Mouse (Mus musculus) spleen, postnatal 4 days (tissue): ENCODE data around the gene Fsip1.
"Not testable (repeated sequence)": the region's sequence is repeated elsewhere in the genome, so short reads cannot be mapped to it uniquely, and the experiment has no call there.

ENCODE experiments used
- DNase-seq, 2 experiments: peaks; one replicate each; pipeline ENCODE4 v3.0.0; 2022; ENCODE audit warnings: low spot score in 2 of 2

The Fsip1 gene

DNA sequence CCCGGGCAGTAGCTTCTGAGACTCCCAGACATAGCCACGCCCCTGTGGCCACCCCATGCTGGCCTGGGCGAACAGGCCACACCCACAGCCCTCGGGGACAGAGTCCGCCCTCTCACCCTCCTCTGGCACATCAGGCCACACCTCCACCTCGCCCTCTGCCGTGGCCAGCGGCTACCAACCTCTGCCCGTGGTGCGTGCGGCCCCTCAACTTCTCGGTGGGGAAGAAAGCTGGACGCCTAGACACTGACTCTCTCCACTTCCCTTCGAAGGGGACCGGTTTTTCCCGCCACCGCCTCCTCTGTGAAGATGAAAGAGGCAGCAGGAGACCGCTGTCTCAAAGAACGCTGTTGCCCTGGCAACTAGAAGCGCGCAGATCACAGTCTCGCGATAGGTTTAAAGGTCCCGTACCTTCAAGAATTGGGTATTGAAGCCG is at the start of gene Fsip1:
Gene Fsip1 (minus strand): TSS at position 346 of the 433 bp plus-strand sequence.
- peak; percentile 70 to 75 for DNase-seq

DNA sequence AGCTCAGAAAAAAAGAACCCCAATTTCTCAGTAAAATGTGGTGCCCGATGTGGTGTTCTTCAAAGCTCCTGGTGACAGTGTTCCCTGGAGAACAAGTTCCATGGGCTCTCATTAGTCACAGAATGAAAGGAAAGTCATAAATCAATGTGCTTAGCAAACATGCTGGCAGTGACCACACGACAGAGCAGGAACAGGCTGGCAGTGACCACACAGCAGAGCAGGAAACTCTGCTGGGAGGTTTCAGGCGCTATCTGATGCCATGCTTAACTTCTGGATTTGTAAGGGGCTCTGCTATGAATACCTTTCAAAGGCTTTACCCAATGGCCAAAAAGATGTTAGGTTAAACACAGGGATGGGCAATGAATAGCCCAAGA is 49.7 kb upstream of the Fsip1 start:
- DNase-seq, result no peak

DNA sequence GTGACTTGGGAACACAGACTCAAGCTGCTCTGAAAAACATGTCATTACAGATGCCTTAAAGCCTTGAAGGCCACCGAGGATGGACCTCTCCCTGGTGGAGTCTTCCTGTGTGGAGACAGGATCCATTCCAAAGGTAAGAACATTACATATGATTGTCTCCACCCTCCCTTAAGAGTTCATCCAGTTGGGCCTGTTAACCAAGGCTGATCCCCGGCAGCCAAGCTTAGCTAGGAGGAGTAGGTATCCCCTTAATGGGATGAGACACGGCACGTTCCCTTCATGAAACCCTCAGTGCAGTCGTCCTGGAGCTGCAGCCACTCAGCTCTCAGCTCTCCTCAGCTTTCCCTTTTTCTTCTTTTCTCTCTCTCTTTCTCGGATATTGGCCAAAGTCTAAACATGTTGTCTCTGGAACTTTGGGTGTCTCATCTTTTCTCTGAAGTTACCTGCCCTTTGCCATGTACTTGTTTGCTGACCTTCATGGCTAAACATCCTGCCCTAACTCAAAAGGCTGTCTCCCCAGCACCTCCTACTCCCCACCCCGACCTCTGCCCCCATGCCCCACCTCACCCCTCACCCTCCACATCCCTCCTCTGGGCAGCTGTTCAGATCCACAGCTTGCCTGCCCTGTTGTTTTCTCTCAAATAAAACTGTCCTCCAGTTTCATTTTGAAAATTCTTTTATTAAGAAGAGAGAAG is 49.2 kb upstream of the Fsip1 start:
- DNase-seq, result no peak

DNA sequence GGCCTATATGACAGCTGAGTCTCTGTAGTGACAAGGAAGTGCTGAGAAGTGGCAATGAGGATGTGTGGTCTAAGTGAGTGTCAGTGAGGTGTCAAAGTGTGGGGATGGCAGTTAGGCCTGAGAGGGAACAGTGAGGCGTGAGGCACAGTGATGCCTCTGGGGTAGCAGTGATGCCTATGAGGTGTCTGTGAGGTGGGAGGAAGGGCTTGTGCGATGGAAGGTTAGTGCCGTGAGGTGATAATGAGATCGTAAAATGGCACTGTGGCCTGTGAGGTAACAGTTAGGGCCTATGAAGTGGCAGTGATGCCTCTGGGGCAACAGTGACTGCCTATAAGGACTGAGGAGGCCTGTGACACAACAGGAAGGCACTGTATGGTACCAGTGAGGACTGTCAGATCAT is 46.7 kb upstream of the Fsip1 start:
- DNase-seq, result no peak

DNA sequence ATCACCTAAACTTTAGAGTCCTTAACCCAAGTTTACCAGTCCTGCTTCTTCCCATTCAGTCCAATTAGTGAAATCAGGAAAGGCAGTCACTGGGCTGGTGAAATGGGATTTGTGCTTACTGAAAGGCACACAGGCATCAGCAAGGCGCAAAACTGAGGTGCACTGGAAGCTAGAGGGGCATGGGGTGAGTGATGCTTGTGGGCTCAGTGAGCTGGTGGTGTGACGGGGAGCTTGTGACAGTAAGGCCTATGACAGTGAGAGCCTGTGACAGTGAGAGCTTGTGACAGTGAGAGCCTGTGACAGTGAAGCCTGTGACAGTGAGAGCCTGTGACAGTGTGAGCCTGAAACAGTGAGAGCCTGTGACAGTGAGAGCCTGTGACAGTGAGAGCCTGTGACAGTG is 44.9 kb upstream of the Fsip1 start:
- no peak for DNase-seq

DNA sequence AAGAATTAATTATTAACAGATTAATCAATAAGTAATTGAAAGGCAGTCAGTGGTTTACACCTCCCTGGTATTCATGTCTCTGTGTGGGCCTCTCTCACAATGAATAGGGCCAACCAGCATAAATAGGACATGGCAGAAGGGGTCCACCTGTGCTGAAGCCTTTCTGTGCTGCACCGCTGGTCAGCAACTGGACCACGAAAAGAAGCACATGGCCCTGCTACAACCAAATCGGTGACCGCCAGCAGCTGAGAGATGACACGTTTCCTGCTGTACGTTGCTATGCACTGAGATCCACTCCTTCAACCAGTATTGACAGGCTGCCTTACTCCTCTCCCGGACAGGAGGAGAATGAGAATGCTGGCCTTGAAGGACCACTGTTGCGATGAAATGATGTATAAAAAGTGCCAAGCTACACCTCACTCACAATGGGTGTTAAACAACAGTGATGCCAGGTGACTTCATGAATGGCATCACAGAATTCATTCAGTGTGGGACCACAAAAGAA is 44.3 kb upstream of the Fsip1 start:
- DNase-seq, result no peak

DNA sequence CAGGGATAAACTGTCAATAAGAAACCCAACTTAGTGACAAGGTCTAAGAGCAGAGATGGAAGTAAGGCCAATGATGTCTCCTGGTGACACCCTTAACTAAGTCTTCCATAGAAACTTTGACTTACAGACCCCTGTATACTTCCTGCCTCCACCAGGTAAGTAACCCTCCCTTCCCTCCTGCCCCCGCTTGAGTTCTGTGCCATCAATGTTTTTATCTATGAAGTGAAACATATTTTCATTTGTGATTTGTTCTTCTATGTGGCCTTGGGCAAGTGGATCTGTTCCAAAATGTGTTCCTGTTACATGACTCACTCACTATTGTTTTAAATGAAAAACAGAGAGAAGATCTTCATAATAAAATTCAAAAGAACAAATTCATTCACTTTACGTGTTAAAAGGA is 43.2 kb upstream of the Fsip1 start:
- DNase-seq, result no peak

DNA sequence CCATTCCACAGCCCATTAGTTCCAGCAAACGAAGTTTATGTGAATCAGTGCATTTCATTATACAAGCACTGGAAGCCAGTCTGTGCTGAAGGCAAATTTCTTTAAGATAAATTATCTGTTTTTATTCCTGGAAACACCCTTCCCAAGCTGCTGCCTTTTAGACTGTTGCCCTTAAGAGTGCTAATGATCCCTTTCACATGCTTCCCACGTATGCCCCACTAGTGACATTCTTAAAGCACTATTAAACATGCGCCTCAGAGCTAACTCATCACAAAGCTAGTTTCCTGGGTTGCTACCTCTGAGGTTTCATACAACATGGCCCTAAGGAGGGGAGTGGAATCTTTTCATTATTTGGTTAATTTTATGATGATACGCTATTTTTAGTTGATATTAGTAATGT is 41.8 kb upstream of the Fsip1 start:
- DNase-seq, result no peak

DNA sequence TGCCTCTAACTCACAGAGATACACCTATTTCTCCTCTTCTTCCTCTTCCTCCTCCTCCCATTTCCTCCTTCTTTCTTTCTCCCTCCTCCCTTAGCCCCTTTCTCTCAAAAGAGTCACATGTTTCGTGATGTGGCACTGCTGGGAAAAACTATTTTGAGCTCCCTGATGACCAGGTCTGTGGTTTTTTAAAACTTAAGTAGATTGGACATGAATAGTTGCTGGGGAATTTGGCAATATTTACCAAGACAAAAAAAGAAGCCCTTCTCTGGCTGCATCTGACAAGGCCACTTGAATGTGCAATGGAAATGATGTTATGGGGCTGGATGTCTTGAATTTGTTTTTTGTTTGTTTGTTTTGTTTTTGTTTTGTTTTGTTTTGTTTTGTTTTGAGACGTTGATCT is 41.2 kb upstream of the Fsip1 start:
- no peak for DNase-seq

DNA sequence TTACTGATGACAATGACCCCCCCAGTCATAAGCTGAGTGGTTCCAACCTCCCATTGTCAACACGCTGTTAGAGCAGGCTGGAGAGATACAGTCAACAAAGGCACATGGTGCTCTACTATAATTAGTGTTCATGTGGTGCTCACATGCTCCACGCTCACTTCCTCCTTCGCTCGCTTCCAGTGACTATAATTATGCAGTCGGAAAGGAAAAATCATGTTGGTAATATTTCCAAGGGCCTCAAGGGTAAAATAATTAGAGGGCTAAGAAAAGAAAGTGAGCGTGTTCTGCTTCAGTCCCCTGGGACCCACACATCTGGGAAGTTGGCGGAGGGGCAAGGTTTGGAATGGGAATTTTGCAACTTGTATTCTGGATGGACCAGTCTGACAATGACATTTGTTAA is 38.7 kb upstream of the Fsip1 start:
- DNase-seq, result no peak

DNA sequence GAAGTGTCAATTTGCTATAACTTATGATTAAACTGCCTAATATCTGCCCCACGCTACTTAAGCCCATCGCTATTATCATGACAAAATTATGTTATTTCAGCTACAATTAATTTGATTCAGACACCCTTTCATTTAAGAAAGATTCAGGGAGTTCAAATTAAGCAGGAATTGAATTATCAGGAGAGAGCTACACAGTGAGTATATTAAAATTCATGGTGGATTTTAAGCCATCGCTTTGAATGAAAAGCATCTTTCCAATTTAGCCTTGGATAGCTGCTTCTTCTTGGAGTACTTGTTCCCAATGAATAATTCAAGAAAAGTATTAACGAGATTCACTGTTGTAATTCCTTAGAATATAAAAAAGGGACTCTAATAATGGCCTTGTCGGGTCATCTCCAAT is 36.8 kb upstream of the Fsip1 start:
- no peak for DNase-seq

DNA sequence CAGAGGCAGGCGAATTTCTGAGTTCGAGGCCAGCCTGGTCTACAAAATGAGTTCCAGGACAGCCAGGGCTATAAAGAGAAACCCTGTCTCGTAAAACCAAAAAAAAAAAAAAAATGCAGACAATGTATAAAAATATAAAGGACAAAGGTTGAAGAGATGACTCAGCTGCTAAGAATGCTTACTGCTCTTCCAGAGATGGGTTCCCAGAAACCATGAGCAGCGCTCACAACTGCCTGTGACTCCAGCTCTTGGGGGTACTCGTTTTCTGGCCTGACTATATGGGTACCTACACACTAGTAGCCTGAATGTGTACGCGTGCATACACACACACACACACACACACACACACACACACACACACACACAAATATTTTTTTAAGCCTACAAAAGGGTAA is 32.3 kb upstream of the Fsip1 start:
- not testable (repeated sequence) for DNase-seq

DNA sequence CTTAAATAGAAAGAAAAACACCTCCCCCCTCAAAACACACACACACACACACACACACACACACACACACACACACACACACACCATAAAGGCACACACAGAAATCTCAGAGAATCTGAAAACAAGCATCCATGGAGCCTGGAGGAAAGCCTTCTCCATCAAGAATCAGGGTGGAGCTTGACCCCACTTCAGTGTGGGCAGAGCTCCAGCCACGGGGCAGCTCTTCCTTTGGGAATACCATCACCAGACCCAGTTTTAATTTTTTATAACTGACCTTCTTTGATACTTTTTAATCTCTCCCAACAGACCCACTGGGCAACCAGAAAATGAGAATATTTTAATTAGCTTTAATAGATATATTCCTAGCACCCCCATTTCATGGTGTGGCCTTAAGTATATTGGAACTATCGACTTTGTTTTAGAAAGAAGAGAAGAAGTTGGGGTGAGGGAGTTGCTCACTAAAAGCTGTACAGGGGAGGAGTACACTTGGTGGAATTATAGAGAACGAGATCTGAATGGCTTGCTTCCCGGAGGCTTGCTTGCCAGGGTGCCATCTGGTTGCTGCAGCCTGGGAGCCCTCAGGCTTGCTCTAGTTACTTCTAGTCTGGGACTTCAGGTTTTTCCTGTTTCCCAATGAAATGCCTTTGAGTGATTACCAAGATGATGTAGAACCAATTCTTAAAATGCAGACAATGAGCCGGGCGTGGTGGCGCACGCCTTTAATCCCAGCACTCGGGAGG is 31.7 kb upstream of the Fsip1 start:
- DNase-seq, result no peak

DNA sequence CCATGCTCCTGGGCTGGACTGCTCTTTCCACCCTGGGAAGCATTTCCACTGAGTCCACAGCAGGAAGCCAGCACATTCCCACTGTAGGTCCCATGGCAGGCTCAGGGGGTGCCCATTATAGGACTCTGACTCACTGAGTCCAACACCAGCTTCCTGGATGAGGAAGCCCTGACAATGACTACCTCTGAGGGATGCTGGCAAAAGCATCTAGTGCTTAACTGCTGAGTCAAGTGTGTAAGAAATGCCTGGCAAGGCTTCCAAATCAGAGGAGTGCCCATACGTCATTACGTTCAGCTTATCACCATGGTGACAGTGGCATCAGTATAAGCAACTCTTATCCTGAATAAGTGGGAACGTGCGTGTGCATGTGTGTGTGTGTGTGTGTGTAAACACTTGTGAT is 30.9 kb upstream of the Fsip1 start:
- no peak for DNase-seq

DNA sequence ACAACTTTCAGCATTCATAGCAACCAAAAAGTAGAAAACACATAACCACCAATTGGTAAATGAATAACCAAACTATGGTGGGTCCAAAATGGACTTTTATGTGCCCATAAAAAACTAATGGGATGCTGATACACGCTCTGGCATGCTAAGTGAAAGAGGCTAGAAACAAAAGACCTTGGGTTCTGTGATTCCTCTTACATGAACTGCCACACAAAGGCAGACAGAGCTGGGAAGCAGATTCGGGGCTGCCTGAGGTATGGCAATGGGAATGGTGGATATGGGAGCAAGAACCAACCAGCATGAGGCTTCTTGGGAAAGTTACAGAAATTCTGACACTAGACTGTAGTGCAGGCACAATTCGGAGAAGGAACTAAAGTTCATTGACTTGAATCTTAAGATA is 25.7 kb upstream of the Fsip1 start:
- DNase-seq, result no peak

DNA sequence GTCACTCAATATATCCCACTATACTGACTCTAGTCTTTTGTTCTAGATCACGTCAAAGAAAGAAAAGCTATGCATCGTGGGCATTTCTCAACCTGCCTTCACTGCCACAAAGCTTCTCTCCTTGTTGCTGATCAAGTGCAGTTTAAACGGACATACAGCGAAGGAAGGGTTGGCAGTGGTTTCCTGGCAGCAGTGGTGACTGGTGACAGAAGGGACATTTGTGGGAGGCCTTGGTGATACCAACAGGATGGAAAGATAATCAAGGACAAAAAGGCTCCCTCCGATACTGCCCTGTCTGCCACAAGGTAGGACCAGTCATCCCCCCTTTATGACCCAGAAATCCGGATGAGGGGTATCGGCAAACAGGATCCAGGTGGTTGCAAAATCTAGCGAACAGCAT is 21.5 kb upstream of the Fsip1 start:
- DNase-seq, result no peak

DNA sequence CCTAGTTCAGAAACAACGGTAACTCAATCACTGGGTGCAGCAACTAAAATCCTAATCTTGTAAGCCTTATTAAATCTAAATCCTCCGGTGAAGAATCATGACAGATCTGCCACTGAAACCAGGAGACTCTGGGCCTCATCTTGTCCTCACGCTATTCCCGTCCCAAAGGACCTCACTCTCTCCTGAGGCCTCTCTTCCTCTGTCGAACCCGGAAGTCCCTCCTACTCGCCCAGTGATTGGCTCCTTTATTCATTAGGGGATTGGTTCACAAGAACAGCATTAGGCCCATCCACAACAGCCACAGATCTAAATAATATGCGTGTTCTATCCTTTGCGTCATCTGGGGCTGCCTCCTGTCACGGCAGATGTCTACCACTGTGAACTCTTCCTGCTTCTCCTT is 14.8 kb upstream of the Fsip1 start:
- DNase-seq, result no peak

DNA sequence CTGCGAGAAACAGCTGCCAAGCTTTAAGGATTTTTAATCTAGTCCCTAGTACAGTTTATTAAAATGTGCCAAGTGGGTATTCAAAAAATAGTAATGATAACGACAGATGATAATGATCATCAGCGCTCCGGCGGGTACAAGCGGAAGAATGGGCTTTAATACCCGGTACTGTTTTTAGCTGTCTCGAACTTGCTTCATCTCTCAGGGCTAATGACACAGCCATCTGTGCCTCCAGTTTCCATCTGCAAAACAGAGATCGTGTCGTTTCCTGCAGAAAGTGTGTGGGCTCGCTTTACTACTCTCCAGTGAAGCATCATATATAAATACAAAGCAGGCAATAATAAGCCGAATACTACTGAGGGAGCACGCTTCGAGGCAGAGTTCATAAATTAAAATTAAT is 13.4 kb upstream of the Fsip1 start:
- no peak for DNase-seq

DNA sequence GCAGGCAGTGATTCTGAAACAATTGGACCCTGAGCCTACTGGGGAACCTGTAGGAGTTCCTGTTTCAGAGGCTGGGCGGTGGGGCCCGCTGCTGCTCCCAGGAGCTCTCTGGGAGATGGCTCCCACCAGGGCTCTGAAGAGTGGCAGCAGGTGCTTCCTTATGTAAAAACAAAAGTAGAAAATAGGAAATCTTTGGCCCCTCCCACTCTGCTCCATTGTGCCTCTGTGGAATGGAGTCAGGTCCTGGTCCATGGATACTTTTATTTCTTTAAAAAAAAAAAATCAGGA is 7.1 kb upstream of the Fsip1 start:
- DNase-seq, result peak in 1 of 2 experiments; percentile 63

DNA sequence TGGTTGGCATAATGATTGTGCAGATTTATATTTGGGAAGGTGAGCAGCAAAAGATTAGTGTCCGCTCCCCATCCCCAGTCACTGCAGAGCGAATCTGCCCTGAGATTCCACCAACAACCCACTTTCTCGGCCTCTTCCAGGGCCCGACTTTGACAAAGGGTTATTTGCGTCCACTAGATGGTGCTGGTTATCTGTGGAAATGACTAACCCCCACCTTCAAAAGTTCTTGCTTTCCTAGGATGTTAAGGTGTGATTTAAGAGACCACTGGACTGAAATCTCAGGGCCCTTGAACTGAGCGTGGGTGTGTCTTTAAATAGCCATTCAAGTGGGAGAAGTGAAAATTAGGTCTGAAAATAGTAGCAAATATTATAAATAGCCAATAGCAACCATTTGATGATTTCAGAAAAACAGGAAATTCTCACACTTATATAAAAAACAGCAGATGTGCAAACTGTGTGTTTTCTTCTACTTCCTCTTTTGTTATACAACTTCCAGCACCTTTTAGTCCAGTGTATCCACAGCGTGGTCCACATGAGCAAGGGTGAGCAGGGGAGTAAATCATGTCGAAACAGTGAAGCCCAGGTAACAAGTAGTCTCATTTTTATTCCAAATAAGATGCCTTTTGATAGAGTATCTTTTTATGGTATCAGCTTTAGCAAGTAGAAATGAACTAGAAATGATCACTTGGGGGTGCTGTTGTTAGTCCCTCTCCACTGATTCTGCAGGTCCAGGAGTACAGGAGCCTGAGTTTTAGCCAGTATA is 6.6 kb upstream of the Fsip1 start:
- DNase-seq, result peak in 1 of 2 experiments; percentile 63

DNA sequence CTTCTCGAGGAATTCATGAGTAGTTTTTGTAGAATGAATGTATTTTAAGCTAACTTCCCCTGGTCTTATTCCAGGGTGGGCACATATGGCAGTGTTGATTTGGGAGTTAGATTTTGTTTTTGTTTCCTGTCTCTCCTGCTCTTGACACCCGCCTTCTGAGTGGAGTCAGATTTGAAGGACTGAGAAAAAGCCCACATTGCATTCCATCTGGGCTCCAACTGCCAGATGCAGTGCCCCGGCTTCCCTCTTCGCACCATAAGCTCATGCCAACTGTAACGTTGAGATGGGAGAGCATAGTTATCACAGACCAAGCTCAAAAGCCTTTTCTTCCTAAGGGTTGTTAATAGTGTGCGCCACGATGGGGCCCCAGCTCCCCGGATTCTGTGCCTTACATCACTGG is 5.9 kb upstream of the Fsip1 start:
- DNase-seq, result no peak

DNA sequence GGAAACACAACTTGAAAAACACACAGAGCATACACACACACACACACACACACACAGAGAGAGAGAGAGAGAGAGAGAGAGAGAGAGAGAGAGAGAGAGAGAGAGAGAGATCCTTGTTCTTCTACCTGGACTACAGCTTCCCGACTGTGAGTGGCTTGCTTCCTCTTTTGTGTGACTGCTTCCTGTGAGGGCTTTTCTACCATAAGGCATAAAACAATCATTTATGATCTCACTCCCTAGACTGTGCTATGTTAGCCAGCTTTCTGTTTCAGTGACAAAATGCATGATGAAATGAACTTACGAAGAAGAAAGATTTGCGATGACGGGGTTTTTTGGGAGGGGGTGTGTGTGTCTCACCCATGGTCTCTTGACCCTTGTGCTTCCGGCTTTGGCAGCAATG is 3.0 kb upstream of the Fsip1 start:
- no peak for DNase-seq

DNA sequence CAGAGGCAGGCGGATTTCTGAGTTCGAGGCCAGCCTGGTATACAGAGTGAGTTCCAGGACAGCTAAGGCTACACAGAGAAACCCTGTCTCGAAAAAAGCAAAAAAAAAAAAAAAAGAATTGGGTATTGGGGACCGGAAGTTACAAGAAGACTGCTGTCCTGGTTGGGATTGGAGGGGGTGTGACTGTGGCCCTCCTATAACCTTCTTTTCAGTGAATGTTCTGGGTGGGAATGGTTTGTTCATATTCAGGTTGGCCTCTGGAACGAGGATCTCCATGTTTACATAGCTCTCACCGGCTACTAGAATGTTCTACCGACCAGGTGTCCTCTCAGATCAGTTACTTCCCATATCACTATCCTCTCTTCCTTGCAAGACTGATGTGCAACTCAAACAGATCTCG is 328 bp upstream of the Fsip1 start:
- no peak for DNase-seq
